Mouse (Mus musculus) midbrain, postnatal 0 days (tissue): Measurements from ENCODE around the gene Limch1. TPM values are rescaled to one million over a fixed set of nuclear protein-coding genes. Genes with fewer than 3 reads are reported as not detected.

ENCODE experiments used
- ATAC-seq: fragments of 200-750 bp; cut with Nextera tagmentation; 2 replicates; pipeline ENCODE4 v1.8.0; 2017; ENCODE audit warnings: moderate number of reproducible peaks, mild to moderate bottlenecking, moderate TSS enrichment, moderate library complexity; ENCODE audit not compliant: low FRiP score
- DNase-seq: peaks from one replicate; pipeline ENCODE4 v3.0.0-alpha.2; 2015; ENCODE audit warnings: low spot score
- H3K27ac ChIP-seq: fragments of 300-500 bp; sonication (generic); 2 replicates; pipeline ENCODE4 v1.5.1; 2014; ENCODE audit warnings: low read depth, mild to moderate bottlenecking, low read length, mixed read lengths
- H3K27me3 ChIP-seq: fragments of 300-500 bp; sonication (generic); 2 replicates; pipeline ENCODE4 v1.6.1; 2014; ENCODE audit warnings: low read length, control low read depth, mixed read lengths; ENCODE audit not compliant: insufficient read depth
- H3K36me3 ChIP-seq: fragments of 300-500 bp; sonication (generic); 2 replicates; pipeline ENCODE4 v1.6.1; 2014; ENCODE audit warnings: low read length, control low read depth, mixed read lengths; ENCODE audit not compliant: insufficient read depth
- H3K4me1 ChIP-seq: fragments of 300-500 bp; sonication (generic); 2 replicates; pipeline ENCODE4 v1.6.1; 2014; ENCODE audit warnings: mild to moderate bottlenecking, control low read depth, antibody characterized with exemption, low read length, mixed read lengths; ENCODE audit not compliant: insufficient read depth
- H3K4me2 ChIP-seq: fragments of 300-500 bp; sonication (generic); 2 replicates; pipeline ENCODE4 v1.6.1; 2014; ENCODE audit warnings: low read depth, mild to moderate bottlenecking, low read length, mixed read lengths; ENCODE audit not compliant: poor library complexity, severe bottlenecking
- H3K4me3 ChIP-seq: fragments of 300-500 bp; sonication (generic); 2 replicates; pipeline ENCODE4 v1.5.1; 2014; ENCODE audit warnings: low read depth, mild to moderate bottlenecking, low read length, moderate library complexity
- H3K9ac ChIP-seq: fragments of 300-500 bp; sonication (generic); replicated peaks from 2 replicates; pipeline ENCODE4 v1.6.1; 2014; ENCODE audit warnings: mild to moderate bottlenecking, low read length, moderate library complexity, mixed read lengths; ENCODE audit not compliant: poor library complexity, severe bottlenecking
- H3K9me3 ChIP-seq: fragments of 300-500 bp; sonication (generic); 2 replicates; pipeline ENCODE4 v1.6.1; 2016; ENCODE audit warnings: low read length, control low read depth
- CTCF ChIP-seq: IDR thresholded peaks from 2 replicates; pipeline ENCODE4 v1.5.1; 2016; ENCODE audit warnings: antibody characterized with exemption, mild to moderate bottlenecking
- WGBS: fragments of 180-500 bp; shearing (Covaris S2); extraction: QIAGEN DNeasy Blood & Tissue Kit; methylation state at CpG from one replicate; pipeline ENCODE4 v1.1.7; 2014; 5-methylcytosine and 5-hydroxymethylcytosine counted together
- polyA plus RNA-seq: library from polyadenylated mRNA; unstranded; fragments of >200 nt; fragmentation: Nextera tagmentation; extraction: Ambion mirVana; gene quantifications from 2 replicates; pipeline ENCODE4 v1.2.1, GENCODE M21; 2015
- total RNA-seq: library from RNA; depleted of rRNA; stranded (reverse); fragments of >200 nt; gene quantifications from 2 replicates; pipeline ENCODE4 v1.2.3, GENCODE M21; 2014

Limch1 gene
- total and polyA plus RNA-seq, 2 experiments from 2014 or later: 46.6 to 119 TPM

- peak; percentile 44 for TF ChIP-seq CTCF
- Histone ChIP-seq H3K4me2 (no peak overlapping the region), H3K4me1 (no peaks in the 10 kb centered on the region), H3K36me3 (no peaks in the 10 kb centered on the region), H3K9me3 (no peaks in the 10 kb centered on the region), H3K9ac (no peak overlapping the region), H3K4me3 (no peak overlapping the region), H3K27ac (no peak overlapping the region), H3K27me3 (no peaks in the 10 kb centered on the region)
- DNase-seq: no peak
- no peak for ATAC-seq
- WGBS: 98% methylated on average over 2 of the region's 2 CpGs
These were observed 37.2 kb downstream of the Limch1 start for GRCm38 (mm10) chr5:66782851-66783250.

GRCm38 (mm10) chr5:66784624-66785361 lies 39.2 kb downstream of the Limch1 start:
- no peak for TF ChIP-seq CTCF
- 76% methylated on average over 9 of the region's 9 CpGs for WGBS
- no peak for ATAC-seq

GRCm38 (mm10) chr5:66785995-66786620 lies 40.5 kb downstream of the Limch1 start:
- DNase-seq (no peak), ATAC-seq (no peak)
- Histone ChIP-seq H3K36me3 (no peaks in the 10 kb centered on the region), H3K4me1 (no peaks in the 10 kb centered on the region), H3K27me3 (no peaks in the 10 kb centered on the region), H3K9ac (no peak overlapping the region), H3K4me2 (no peak overlapping the region), H3K4me3 (no peak overlapping the region), H3K27ac (no peak overlapping the region), H3K9me3 (no peaks in the 10 kb centered on the region)
- WGBS: 76% methylated on average over 1 of the region's 1 CpGs
- TF ChIP-seq CTCF: no peak

More at GRCm38 (mm10) chr5:66784624-66785361, 39.2 kb downstream of the Limch1 start:
- no peaks in the 10 kb centered on the region for H3K9me3 ChIP-seq
- no peak overlapping the region for H3K4me3 ChIP-seq
- no peaks in the 10 kb centered on the region for H3K4me1 ChIP-seq
- H3K4me2 ChIP-seq: no peak overlapping the region
- no peak for DNase-seq
- no peak overlapping the region for H3K27ac ChIP-seq
- no peaks in the 10 kb centered on the region for H3K36me3 ChIP-seq
- H3K27me3 ChIP-seq: no peaks in the 10 kb centered on the region
- H3K9ac ChIP-seq: no peak overlapping the region

GRCm38 (mm10) chr5:66786621-66787061 lies 41.0 kb downstream of the Limch1 start:
- Histone ChIP-seq H3K4me2 (no peak overlapping the region), H3K9me3 (no peaks in the 10 kb centered on the region), H3K4me1 (no peaks in the 10 kb centered on the region), H3K27me3 (no peaks in the 10 kb centered on the region), H3K36me3 (no peaks in the 10 kb centered on the region), H3K4me3 (no peak overlapping the region), H3K27ac (no peak overlapping the region), H3K9ac (no peak overlapping the region)
- ATAC-seq (no peak), DNase-seq (no peak)
- TF ChIP-seq CTCF: no peak
- 93% methylated on average over 8 of the region's 8 CpGs for WGBS

- no peak overlapping the region for H3K27ac ChIP-seq
- H3K27me3 ChIP-seq: no peaks in the 10 kb centered on the region
- no peaks in the 10 kb centered on the region for H3K4me1 ChIP-seq
- ATAC-seq: no peak
- H3K9ac ChIP-seq: no peak overlapping the region
- H3K36me3 ChIP-seq: no peaks in the 10 kb centered on the region
- no peaks in the 10 kb centered on the region for H3K9me3 ChIP-seq
- H3K4me2 ChIP-seq: no peak overlapping the region
- DNase-seq: no peak
- TF ChIP-seq CTCF: no peak
- WGBS: 84% methylated on average over 3 of the region's 3 CpGs
- H3K4me3 ChIP-seq: no peak overlapping the region
These were observed 43.4 kb downstream of the Limch1 start for GRCm38 (mm10) chr5:66789041-66789440.

DNA sequence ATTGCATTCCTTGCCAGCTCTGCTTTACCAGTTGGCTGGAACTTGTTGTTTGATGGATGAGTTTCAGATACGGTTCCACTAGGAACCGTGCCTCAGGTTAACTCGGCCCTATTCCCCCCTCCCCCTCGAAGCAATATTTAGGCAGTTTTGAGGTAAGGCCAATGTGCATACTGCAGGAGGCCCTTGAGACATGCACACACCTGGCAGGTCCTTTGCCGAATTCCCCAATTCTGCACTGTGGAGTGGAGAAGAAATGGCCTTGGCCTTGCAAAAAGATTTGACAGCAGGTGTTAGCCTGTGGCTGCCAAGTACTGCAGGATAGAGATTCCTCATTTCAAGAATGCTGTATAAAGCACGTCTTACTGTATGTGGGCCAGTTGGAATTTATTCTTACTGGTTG lies 45.5 kb downstream of the Limch1 start:
- no peaks in the 10 kb centered on the region for H3K27me3 ChIP-seq
- H3K27ac ChIP-seq: no peak overlapping the region
- no peak for TF ChIP-seq CTCF
- ATAC-seq (no peak), DNase-seq (peak; percentile 28)
- no peak overlapping the region for H3K4me2 ChIP-seq
- no peaks in the 10 kb centered on the region for H3K9me3 ChIP-seq
- no peaks in the 10 kb centered on the region for H3K4me1 ChIP-seq
- H3K9ac ChIP-seq: no peak overlapping the region
- no peak overlapping the region for H3K4me3 ChIP-seq
- WGBS: 78% methylated on average over 6 of the region's 6 CpGs
- H3K36me3 ChIP-seq: no peaks in the 10 kb centered on the region
